Mouse (Mus musculus) olfactory bulb, adult 2 months (tissue): ENCODE results near the gene Mbnl2.

ENCODE experiments used
- CTCF ChIP-seq: fragments of 200-500 bp; IDR thresholded peaks from 2 replicates; pipeline ENCODE4 v1.5.1; 2012; ENCODE audit warnings: low read depth, mild to moderate bottlenecking, low read length, moderate library complexity; ENCODE audit not compliant: insufficient read depth
- POLR2A ChIP-seq: fragments of 200-500 bp; IDR thresholded peaks from 2 replicates; pipeline ENCODE4 v1.6.1; 2012; ENCODE audit warnings: mild to moderate bottlenecking, low read depth, low read length, moderate library complexity; ENCODE audit not compliant: insufficient read depth

DNA sequence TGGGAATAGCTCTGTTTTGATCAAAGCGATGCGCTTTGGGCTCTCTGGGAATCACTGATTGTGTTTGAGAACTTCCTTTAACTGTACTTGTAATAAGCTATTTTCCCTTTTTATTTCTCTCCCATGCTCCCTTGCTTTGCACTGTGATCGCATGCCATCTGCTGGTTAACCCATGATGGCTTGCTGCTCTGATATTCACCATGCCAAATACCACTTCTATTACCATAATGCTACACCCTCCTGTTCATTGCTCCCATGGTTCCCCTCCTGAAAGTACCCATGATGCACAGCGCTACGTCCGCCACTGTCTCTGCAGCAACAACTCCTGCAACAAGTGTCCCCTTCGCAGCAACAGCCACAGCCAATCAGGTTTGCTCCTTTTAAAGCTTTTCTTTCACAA is 128.9 kb downstream of the Mbnl2 start:
- no peak for TF ChIP-seq CTCF
- no peak for TF ChIP-seq POLR2A
